Mouse (Mus musculus) mouse trophoblast stem cell (cell line): ENCODE data around the gene Galnt15.

Source experiments
- in situ Hi-C, 2 experiments: fragments of 300-500 bp; cut with MseI, MboI; formaldehyde crosslinking; loops; 2 replicates in 1 of 2; 3 replicates in 1 of 2; pipeline ENCODE4 v1.15.1; 2025

Galnt15 gene

DNA sequence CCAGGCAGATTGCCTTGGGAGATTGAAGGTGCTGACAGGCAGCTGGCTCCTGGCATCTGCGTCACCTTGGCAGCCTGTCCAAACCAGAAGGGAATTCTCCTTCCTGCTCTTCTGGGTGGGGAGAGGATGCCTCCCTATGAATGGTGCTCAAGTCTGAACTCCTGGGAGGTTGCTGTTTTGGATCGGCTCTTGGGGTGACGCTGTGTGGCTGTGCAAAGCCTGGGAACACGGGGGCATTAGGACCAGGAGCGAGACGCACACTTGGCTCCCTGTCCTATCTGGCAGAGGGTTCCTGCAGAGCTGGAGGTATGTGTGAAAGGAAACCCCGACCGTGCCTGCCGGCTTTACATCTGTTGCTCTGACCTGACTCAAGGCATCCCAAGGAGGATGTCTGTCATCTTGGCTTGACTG lies at the start of gene Galnt15:
TSS of gene Galnt15 (plus strand) at position 309 of the 411 bp plus-strand sequence.
- in situ Hi-C loops = loop anchor here in 1 of 2 experiments (5.0 kb wide), 1 partner anchor 71 kb away; no protein-coding TSS in a partner anchor

DNA sequence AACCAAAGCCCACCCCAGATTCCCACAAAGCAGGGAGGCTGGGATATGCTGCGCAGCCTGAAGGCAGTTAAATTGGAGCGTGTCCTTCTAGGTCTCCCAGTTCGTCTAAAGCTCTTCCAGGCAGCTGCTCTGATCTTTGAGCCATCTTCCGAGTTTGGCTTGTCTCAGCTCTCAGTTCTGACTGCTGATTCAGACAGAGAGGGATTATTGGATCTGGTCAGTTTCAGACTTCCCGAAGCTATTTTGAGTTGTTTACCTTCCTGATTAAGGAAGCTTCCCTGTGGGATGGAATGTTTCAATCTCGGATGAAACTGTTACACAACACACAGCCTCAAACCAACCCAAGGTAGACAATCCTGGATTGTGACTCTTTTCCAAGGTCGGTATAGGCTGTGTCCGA lies 34.8 kb upstream of the Galnt15 start:
- in situ Hi-C loops = no loop called here

DNA sequence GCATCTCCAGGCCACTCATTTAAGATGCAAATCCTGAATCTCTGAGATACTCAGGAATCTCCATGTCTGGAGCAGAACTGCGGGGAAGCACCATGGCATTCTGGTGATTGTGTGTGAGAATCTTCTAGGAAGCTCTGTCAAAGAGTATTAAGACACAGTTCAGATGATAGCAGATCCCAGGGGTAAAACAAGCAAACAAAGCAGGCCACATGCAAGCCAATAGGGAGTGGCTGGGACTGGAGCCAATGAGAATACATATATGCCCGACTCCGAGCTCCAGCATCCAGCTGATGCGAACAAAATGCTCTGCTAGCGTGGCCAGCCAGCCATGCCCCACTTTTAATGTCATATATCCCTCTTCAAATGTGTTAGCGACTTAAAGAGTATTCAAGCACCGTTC lies 27.8 kb upstream of the Galnt15 start:
- in situ Hi-C loops = no loop called here

DNA sequence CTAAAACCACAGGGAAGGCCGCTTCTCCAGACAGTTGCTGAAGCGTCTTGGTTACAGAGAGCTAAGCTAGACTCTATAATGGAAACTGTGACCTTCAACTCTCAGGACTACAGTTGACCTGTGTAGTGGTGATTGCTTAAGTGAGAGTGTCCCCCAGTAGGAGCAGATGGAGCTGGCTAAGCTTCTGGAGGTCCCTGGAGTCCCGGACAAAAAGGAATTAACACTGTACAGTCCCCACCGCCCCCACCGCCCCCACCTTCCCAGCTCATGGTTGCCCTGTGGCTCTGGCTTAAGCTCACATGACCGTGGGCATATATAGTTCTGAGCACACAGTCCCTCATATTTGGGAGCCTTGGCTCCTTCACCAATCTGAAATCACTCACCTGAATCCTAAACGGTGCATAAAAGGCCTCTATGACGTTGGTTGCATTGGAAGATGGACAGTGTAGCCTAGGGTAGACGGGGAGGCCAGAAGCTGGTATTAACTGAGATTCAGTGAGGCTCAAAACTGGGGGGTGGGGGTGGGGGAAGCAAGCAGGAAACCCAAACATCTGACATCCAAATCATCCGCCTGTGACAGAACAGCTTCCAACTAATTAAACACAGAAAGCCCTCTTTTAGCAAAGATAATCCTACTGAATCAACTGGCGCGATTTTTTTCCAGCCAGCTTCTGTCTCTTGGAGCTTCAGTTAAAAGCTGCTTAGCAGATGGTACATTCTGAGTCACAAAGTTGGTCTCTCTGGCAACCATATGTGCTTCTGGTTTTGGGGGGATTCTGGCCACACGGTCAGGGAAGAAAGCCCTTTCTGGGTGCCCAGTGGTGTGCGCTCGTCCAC lies 26.1 kb upstream of the Galnt15 start:
- in situ Hi-C loops = no loop called here

DNA sequence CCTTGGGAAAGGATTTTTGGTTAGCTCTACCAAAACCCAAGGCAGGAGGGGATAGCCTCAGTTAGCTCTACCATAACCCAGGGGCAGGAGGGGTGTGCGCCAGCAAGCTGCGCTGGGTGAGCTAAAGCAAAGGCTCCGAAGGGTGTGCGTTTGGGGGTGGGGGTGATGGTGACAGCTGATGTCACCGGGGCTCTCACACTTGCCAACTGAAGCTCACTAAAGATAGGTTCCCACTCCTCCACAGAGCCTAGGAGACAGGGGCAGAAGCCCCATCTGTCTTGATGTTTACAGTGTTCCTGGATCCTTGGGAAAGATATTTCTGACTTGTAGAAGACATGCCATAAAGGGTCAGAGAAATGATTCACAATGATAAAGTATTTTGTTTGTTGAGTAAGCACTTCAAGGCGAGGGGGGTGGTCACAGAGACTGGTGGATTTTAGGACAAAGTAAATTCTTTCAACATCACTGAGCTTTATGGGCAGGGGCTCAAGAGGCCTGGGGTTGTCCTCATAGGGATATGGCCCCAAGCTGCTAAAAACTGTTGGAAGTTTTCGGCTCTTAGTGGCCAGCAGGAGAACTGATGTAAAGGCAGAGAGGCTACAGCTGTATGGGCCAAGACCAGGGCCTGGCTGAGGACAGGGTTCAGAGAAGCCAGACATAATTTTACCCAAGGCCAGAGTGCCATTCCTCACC lies 24.7 kb upstream of the Galnt15 start:
- in situ Hi-C loops = no loop called here

DNA sequence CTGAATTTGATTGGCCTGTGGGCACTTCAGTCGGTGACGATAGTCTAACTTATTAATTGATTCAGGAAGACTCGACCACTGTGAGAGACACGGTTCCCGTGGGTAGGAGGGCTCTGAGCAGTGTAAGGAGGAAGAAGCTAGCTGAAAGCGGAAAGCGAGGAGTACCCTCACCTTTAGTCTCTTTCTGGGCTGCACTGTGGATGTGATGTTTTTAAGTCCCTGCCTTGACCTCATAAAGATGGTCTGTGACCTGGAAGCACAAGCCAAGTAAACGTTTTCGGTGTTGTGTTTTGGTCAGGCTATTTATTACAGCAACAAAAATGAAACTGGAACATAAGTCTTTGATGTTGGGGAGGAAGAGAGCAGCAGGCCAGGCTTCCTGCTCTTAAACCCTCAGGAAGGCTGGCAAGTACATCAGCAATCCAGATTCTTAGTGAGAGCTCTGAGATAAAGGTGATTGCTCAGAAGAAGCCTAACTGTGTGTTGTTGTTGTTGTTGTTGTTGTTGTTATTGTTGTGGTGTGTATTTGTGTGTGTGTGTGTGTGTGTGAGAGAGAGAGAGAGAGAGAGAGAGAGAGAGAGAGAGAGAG lies 23.0 kb upstream of the Galnt15 start:
- in situ Hi-C loops = no loop called here

DNA sequence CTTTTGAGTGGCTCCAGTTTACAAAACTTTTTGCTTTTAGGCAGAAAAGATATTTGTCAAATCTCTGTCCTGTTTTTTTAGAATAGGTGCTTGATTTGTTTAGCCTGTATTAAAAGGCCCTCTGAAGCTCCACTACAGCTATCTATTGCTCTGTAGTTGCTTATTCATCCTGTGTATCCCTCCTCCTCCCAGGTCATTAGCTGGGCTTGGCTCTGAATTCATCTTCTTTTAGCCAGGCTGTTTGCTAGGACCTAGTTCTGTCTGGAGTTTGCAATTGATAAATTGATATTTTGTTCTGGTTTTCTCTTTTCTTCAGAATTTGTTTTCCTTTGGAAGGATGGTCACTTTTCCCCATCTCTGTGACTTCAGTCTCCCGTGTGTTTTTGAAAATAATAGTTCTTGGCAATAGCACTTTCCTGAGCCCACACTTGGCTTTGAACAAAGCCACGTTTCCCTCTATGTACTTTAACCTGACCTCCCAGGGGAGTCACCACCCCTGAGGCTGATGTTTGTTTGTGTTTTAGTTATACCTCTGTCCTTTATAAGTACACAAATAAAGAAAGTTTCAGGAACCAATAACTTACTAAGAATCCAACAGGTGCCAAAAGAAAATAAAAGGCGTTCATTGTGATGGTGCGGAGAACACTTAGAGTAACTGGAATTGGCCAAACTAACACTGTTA lies 21.0 kb upstream of the Galnt15 start:
- in situ Hi-C loops = no loop called here

DNA sequence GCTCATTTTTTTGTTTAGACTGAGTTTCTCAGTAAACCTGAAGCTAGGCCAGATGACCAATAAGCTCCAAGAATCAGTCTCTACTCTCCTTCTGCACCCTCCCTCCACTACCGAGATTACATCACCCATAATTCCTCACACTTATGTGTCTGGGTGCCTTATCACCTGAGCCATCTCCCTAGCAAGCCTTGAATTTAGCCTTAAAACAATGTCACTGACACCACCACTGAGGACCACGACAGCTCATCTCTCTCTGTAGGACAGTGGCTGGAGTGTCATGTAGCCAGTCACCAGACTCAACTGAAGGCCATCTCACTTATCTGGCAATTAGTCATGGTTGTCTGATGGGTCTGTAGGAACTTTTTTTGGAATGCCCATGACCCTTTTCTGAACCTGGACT lies 19.1 kb upstream of the Galnt15 start:
- in situ Hi-C loops = no loop called here

DNA sequence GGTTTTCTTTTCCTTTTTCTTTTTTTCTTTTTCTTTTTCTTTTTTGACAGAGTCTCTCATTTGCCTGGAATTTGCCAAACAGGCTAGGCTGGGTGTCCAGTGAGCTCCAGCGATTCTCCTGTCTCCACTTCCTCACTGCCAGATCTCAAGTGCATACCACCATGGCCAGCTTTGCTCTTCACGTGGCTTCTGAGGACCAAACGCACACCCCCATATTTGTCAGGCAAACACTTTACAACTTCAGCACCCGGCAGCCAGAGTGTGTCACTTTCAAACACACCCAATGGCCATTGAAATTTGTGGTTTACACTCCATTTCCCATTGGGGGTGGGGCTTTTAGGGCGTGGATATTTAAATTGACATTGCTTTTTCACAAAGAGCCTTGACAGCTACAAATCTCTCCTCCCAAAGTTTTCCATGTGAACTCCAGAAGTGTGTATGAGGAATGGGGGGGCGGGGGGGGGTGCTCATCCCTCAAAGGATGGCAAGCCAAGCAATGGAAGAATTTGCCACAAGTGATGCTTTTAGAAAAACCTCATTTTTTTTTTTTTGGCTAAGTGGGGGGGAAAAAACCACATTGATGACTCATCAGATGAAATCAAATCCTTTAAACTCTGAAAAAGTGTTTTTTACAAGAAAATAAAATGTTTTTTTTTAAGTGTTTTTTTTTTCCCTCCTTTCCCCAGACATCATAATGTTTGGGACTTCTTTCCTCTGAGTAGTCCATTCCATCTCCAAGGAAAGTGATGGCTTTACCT lies 17.1 kb upstream of the Galnt15 start:
- in situ Hi-C loops = no loop called here

DNA sequence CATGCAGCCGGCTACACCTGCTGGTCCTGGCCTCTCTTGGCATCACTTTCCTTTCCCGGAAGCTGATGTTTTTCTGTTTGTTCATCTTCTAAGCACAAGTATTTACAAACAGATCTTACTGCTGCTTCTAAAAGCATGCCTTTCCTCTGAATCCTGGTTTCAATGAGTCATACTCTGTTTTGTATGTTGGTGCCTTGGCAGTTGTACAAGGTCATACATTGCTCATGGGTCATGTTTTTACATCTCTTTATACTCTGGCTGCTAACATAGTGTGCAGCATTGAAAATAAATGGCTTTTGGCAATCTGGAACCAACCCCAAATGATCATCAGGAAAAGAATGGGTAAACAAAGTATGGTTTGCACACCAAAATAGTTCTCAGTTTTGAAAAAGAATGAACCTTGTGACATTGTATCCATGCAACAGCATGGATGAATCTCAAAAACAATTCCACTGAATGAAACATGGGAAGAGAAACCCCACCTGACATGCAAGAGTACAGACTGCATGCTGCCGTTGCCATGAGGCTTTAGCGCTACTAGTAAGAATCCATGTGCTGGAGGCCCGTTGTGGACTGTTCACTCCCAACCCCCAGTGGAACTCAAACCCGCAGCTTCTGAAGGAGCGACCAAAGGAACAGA lies 13.5 kb upstream of the Galnt15 start:
- in situ Hi-C loops = no loop called here

DNA sequence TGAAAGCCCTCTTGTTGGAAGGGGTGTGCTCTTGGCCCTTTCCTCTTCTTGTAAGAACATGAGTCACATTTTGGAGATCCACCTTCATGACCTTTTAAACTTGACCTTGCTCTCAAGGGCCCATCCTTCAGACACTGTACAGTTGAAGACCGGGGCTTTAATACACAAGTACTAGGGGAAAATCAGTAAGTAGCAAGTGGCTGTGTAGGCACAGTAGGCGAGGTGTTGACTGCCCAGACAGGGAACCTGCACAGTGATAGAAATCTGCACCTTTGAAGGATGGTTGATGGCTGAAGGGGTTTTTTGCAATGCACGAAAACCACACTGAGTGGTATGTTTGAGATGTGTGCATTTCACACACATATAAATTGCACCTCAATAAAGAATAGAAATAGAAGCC lies 12.3 kb upstream of the Galnt15 start:
- in situ Hi-C loops = no loop called here

DNA sequence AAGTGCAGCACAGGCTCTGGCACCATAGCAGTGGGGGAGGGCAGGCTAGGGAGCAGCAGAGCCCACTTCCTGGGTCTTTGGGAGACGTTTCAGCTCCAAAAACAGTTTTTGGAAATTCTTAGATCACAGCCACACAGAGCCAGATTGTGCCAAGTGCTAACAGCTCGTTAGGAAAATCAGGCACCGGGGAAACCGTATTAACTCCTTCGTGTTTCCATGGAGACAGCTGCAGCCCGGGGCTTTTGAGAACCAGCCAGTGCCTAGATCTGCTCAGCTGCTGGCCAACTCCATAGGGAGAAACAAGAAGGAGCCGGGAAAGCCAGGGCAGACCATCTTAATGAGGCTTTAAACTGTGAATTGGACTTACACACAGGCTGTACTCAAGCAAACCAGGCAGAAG lies 11.9 kb upstream of the Galnt15 start:
- in situ Hi-C loops = no loop called here

DNA sequence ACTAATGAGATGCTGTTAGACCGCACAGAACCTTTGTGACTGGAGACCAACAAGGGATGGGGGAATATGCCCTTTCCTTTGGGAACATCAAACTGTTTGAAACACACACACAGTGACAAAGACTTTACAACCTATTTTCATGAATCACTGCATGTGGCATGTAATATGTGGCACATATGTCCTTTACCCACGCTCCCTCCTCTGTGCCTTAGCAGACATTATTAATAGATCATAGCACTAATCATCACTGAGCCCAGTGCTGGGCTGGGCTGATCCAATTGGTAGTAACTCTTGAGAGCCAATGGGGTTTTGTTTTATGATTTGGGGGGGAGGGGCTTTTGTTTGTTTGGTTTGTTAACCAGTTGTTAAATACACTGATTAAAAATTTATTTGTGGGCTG lies 11.3 kb upstream of the Galnt15 start:
- in situ Hi-C loops = no loop called here

DNA sequence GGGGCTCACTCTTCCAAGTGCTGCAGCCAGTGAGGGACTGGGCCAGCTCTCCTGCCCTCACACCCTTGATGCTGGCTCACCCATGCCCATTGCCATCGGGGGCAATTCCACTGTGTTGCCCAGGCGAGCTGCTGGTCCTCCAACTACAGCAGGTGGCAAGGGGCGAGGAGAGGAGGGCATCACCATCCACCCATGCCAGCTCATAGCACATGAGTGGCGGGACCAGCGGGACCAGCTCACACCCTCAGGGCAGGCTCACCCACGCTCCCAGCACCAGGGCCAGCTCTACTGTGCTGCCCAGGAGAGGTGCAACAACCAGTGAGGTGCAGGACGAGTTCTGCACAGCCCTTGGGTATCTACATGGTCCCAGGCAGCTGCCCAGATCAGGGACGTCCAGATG lies 9.7 kb upstream of the Galnt15 start:
- in situ Hi-C loops = no loop called here

DNA sequence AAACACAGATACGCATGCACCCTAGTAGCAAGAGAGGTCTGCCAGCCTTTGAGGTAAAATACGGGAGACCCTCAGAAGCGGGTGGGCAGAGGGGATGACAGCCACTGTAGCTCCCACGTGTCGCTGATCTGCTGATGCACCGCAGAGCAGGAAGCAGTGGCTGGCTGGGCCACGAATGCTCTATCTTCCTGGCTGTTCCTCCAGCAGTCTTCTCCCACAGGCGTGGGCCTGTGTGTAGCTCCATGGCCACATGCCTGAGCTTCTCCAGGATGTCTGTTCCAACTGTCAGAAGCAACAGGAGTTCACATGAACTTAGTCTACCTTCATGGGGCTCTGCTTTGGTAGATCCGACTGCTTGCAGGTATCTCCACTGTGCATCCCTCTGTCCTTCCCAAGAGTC lies 6.8 kb upstream of the Galnt15 start:
- in situ Hi-C loops = no loop called here

DNA sequence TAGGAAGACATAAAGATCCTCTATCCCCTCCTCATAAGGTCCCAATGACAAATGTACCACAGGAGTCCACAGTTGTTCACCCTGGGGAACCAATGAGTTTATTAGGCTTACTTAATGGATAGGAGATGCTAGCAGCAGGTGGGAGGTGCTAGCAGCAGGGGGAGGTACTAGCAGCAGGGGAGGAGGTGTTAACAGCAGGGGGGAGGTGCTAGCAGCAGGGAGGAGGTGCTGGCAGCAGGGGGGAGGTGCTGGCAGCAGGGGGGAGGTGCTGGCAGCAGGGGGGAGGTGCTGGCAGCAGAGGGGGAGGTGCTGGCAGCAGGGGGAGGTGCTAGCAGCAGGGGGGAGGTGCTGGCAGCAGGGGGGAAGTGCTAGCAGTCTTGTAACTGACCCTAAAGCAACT lies 6.3 kb upstream of the Galnt15 start:
- in situ Hi-C loops = no loop called here

DNA sequence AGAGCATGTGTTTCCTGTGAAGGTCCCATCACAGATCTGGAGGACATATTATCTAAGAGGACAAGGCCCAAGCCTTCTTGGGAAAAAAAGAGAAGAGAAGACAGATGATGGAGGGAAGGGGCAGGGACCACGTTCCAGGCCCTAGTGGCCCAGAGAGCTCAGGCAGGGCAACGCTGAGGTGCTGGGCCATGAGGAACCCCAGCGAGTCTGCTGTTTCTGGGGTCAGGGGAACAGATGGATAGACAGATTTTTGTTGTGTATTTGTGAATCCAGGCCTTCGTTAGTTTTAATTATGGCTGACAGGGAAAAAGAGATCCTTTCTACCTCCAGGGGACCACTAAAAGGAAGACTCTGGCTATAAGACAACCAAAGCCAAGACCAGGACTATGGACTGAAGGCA lies 4.9 kb upstream of the Galnt15 start:
- in situ Hi-C loops = no loop called here

DNA sequence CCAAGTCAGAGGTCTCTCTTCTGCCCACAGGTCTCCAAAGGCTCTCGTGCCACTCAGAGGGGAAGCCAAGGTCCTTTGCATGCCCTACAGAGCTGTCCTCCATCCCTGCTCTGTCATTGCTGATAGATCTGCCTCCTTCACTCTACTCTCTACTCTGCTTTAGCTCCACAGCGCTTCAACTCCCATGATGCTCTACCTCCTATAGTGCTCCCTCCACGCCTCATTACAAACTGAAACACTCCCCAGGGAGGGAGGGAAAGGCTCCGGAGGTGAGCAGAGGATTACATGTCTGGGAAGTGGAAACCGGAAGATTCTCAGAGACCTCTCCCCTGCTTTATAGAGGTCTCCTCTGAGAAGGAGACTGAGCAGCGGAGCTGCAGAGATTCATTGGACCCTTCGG lies 1.6 kb upstream of the Galnt15 start:
- in situ Hi-C loops = loop anchor here in 1 of 2 experiments (5.0 kb wide), 1 partner anchor 70 kb away; no protein-coding TSS in a partner anchor

DNA sequence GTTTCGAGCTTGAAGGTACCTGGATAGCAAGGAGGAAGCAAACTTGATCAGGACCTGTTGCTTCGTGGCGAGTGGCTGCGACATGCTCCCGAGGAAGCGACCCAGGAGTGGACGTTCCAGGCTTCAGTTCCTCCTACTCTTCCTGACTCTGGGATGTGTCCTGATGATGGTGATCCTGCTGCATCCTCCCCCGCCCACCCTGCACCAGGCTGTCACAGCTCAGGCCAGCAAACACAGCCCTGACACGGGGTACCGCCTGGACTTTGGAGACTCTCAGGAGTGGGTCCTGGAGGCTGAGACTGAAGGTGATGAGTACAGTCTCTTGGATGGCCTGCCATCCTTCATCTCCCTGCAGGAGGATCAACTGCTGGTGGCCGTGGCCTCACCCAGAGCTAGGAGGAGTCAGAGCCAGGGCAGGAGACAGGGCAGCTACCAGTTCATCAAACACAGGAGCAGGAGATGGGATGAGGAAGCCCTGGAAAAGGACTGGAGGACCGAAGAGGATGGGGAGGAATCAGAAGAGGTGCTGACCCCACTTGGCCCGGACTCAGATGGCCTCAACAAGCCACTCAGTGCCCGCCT lies 713 bp downstream of the Galnt15 start:
- in situ Hi-C loops = loop anchor here in 1 of 2 experiments (5.0 kb wide), 1 partner anchor 72 kb away; no protein-coding TSS in a partner anchor

DNA sequence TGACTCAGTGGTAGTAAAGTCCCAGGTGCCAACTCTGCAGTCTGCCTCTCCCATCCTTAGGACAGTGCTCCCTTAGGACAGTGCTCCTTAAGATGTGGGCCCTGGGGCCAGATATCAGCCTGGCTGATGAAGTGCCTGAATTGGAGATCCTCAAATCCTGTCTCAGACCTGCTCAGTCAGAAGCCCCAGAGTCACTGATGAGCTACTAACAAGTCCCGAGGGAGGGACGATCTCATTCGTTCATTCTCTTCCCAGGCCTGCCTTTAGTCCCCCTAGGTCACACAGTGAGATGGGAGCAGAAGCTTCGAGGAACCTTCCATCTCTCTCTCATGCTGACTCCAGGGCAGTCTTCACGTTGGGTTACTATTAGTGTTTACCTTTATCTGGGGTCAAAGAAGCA lies 1.3 kb downstream of the Galnt15 start:
- in situ Hi-C loops = loop anchor here (5.0 to 10.0 kb wide), 2 partner anchors 73 to 235 kb away; no protein-coding TSS in a partner anchor
